Mouse (Mus musculus) embryonic facial prominence, embryonic 13.5 days (tissue): ENCODE measurements around the gene Fars2. TPM values are rescaled to one million over a fixed set of nuclear protein-coding genes. Genes with fewer than 3 reads are reported as not detected.
"Not testable (repeated sequence)": the region's sequence is repeated elsewhere in the genome, so short reads cannot be mapped to it uniquely, and the experiment has no call there.

ENCODE experiments used
- ATAC-seq: fragments of 200-750 bp; cut with Nextera tagmentation; 2 replicates; pipeline ENCODE4 v1.8.0; 2017; ENCODE audit warnings: low read depth; ENCODE audit not compliant: insufficient number of reproducible peaks, insufficient read depth, low FRiP score, low TSS enrichment
- H3K27ac ChIP-seq: fragments of 300-500 bp; sonication (generic); 2 replicates; pipeline ENCODE4 v1.5.1; 2015; ENCODE audit warnings: moderate library complexity, mild to moderate bottlenecking, inconsistent platforms
- H3K27me3 ChIP-seq: fragments of 300-500 bp; sonication (generic); 2 replicates; pipeline ENCODE4 v1.6.1; 2015; ENCODE audit warnings: mild to moderate bottlenecking, inconsistent platforms
- H3K36me3 ChIP-seq: fragments of 300-500 bp; sonication (generic); 2 replicates; pipeline ENCODE4 v1.6.1; 2015; ENCODE audit warnings: mild to moderate bottlenecking, inconsistent platforms
- H3K4me1 ChIP-seq: fragments of 300-500 bp; sonication (generic); 2 replicates; pipeline ENCODE4 v1.6.1; 2015; ENCODE audit warnings: inconsistent platforms
- H3K4me2 ChIP-seq: fragments of 300-500 bp; sonication (generic); 2 replicates; pipeline ENCODE4 v1.6.1; 2015; ENCODE audit warnings: moderate library complexity, mild to moderate bottlenecking, inconsistent platforms
- H3K4me3 ChIP-seq: fragments of 300-500 bp; sonication (generic); 2 replicates; pipeline ENCODE4 v1.5.1; 2015; ENCODE audit warnings: mild to moderate bottlenecking, inconsistent platforms
- H3K9ac ChIP-seq: fragments of 300-500 bp; sonication (generic); 2 replicates; pipeline ENCODE4 v1.6.1; 2015; ENCODE audit warnings: mild to moderate bottlenecking, inconsistent platforms
- H3K9me3 ChIP-seq: fragments of 300-500 bp; sonication (generic); 2 replicates; pipeline ENCODE4 v1.6.1; 2016; ENCODE audit warnings: inconsistent platforms
- WGBS: fragments of 180-500 bp; shearing (Covaris S2); methylation state at CpG from one replicate; pipeline ENCODE4 v1.1.7; 2015; ENCODE audit warnings: mixed read lengths; 5-methylcytosine and 5-hydroxymethylcytosine counted together
- polyA plus RNA-seq: library from polyadenylated mRNA; unstranded; fragments of >200 nt; fragmentation: Nextera tagmentation; extraction: Ambion mirVana; gene quantifications from 2 replicates; pipeline ENCODE4 v1.2.1, GENCODE M21; 2015

The Fars2 gene
- polyA plus RNA-seq, 1 experiment from 2014 or later, result 34.6 TPM

DNA sequence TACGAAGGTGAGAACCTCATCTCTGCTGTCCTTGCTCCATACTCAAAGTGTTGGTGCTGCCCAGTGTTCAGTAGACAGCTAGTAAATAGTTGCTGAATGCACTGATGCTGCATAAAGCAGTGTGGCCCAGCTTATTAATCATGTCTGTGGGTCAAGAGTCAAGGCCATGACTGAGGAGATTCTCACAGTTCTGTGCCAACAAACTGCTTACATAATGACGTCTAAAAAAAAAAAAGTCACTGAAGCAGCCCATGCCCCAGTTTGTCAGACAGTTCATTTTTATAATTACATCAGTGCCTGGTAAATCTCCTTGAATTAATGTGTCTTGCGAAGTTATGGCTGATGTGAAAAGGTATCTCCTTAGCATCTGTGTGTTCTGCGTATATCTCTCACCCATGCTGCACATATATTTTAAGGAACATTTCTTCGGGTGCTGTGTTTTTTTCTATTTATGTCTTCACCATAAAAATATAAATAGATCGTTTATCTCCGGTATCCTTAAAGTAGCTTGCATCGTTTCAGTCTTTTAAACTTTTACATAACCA is 314.8 kb downstream of the Fars2 start:
- no peak for ATAC-seq
- WGBS, result 90% methylated on average over 8 of the region's 8 CpGs
- Histone ChIP-seq H3K36me3 (no peaks in the 10 kb centered on the region), H3K4me1 (no peaks in the 10 kb centered on the region), H3K4me2 (no peak overlapping the region), H3K9me3 (no peaks in the 10 kb centered on the region), H3K9ac (no peak overlapping the region), H3K27me3 (no peaks in the 10 kb centered on the region), H3K27ac (no peak overlapping the region), H3K4me3 (no peak overlapping the region)

DNA sequence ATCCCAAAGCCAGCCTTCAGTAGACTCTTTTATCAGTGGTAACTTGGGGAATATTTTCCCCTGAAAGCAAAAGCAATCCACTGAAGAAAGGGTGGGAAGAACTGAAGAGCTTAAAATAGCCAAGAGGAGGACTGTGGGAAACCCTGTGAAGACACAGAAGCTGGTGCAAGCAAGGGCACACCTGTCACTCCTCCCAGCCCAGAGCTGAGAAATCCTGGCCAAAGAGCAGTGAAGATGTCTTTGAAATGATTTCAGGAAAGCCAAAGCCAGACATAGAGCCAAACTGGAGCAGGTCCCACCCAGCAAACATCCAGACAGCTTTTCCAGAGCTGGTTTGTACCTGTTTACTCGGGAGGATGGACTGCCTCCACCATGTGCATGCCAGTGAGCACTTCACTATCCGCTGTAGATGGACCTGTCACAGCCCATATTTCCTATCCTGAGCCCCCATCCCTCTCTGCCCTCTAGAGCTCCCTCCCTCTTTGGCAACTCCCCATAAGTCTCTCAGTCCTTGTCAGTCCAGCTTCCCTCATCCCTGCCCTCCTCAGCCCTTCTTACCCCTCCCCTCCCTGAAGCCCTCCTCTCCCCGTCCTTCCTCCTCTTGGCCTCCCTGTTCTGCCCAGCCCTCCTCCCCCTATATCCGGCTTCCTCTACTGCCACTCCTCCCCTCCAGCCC is 327.7 kb downstream of the Fars2 start:
- Histone ChIP-seq H3K9ac (no peak overlapping the region), H3K27ac (no peak overlapping the region), H3K4me2 (no peak overlapping the region), H3K4me3 (no peak overlapping the region), H3K36me3 (no peaks in the 10 kb centered on the region), H3K27me3 (no peaks in the 10 kb centered on the region), H3K9me3 (no peaks in the 10 kb centered on the region), H3K4me1 (peaks cover 10% of the 10 kb centered on the region; the same call in 1 of the 2 replicates)
- ATAC-seq, result no peak
- WGBS, result 55% methylated on average over 4 of the region's 4 CpGs

DNA sequence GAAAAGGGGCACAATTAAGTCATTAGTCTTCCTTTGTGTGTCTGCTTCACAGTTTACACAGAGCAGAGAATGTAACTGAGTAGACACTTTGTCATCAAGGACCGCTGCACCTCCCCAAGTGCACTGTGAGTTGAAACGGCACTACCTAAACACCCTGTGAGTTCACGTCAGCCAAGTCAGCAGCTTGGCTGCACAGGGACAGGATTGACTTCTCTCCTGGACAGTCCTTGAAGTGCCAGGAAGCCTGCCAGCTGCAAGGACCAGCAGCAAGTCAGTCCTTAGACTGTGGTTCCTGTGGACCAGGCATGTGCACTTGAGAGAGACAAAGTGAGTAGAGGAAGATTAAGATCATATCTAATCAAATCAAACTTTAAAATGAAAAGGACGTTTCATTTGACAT is 330.7 kb downstream of the Fars2 start:
- Histone ChIP-seq H3K4me1 (peaks cover 10% of the 10 kb centered on the region; the same call in 1 of the 2 replicates), H3K27me3 (no peaks in the 10 kb centered on the region), H3K9me3 (no peaks in the 10 kb centered on the region), H3K9ac (no peak overlapping the region), H3K36me3 (no peaks in the 10 kb centered on the region), H3K4me3 (no peak overlapping the region), H3K27ac (no peak overlapping the region), H3K4me2 (no peak overlapping the region)
- WGBS, result 67% methylated on average over 4 of the region's 4 CpGs
- ATAC-seq, result no peak

DNA sequence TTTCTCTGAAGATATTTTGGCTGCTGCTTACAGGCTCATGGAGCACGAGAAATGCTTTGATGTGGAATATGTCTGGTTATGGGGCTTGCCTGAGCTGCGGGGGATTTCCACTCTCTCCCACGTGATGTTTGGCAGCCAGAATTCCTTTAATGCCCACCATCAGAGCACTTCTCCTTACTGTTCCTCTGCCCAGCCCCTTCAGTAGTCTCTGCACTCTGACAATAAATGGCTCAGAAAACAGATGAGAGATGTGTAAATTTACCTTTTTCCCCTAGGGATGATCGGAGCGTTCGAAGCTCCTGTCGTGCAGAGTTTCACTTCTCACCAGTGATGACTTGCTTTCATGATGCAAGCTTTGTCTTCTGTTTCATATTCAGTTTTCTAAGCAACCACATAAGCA is 331.4 kb downstream of the Fars2 start:
- Histone ChIP-seq H3K9me3 (no peaks in the 10 kb centered on the region), H3K4me1 (peaks cover 10% of the 10 kb centered on the region; the same call in 1 of the 2 replicates)
- 52% methylated on average over 7 of the region's 7 CpGs for WGBS

DNA sequence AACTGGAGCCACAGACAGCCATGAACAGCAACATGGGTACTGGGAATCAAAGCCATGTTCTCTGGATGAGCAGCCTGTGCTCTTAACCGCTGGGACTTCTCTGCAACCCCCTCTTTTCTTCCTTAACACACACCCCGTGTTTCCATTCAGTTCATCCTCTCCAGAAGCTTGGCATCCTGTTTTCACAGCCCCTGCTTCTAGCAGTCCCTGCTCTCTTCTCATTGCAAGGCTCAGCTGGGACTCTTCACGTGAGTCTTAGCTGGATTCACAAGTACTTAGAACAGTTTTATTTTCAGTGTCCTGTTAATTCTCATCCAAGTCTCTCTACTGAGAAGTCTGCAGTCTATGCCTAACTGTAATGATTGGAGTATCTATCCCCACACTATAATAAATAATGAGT is 334.2 kb downstream of the Fars2 start:
- Histone ChIP-seq H3K9me3 (no peaks in the 10 kb centered on the region), H3K27me3 (no peaks in the 10 kb centered on the region), H3K36me3 (no peaks in the 10 kb centered on the region), H3K4me2 (no peak overlapping the region), H3K27ac (no peak overlapping the region), H3K4me3 (no peak overlapping the region), H3K9ac (no peak overlapping the region), H3K4me1 (peaks cover 8% of the 10 kb centered on the region; the same call in 1 of the 2 replicates)
- ATAC-seq, result no peak
- 77% methylated on average over 3 of the region's 3 CpGs for WGBS

More for the DNA sequence above, 331.4 kb downstream of the Fars2 start:
- Histone ChIP-seq H3K4me2 (no peak overlapping the region), H3K27ac (no peak overlapping the region), H3K4me3 (no peak overlapping the region), H3K36me3 (no peaks in the 10 kb centered on the region), H3K9ac (no peak overlapping the region), H3K27me3 (no peaks in the 10 kb centered on the region)
- ATAC-seq, result no peak

DNA sequence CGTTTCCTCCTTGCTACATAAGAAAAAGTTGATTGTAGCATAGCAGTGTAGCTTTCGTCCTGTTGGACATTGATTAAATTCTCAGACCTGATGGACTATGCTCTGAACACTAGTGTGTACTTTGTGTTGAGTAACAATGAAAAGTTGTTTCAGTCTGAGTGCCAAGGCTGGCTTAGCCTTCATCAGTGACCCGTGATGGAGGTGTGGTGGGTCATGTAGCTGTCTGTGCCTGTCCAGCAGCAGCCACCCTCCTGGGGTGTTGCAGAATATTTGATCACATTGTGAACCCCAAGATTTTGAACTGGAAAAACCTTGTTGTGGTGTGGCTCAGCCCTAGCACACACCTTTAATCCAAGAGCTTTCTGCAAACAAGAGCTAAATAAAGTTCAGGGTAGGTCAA is 343.3 kb downstream of the Fars2 start:
- no peak for ATAC-seq
- WGBS, result 43% methylated on average over 3 of the region's 3 CpGs

DNA sequence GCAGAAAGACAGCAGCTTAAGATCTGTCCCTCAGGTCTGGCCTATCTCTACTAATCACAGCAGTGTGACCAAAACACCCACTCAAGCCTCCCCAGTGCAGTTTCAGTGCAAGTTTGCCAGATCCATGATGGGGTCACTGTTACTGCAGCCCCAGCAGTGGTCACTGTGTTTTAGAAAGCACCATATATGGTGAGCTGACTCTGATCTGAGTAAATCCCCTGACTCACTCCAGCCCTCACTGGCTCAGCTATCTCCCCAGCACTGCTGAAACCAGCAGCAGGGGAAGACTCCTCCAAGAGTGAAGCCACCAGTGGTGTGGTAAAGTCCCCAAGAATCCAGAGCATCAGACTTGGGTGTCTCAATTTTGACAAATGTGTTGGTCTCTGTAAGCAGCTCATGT is 346.5 kb downstream of the Fars2 start:
- no peaks in the 10 kb centered on the region for H3K36me3 ChIP-seq
- H3K4me1 ChIP-seq, result peaks cover 12% of the 10 kb centered on the region; the same call in 1 of the 2 replicates
- no peaks in the 10 kb centered on the region for H3K27me3 ChIP-seq
- no peak for ATAC-seq
- no peak overlapping the region for H3K9ac ChIP-seq
- no peak overlapping the region for H3K4me2 ChIP-seq
- no peaks in the 10 kb centered on the region for H3K9me3 ChIP-seq
- H3K27ac ChIP-seq, result no peak overlapping the region
- H3K4me3 ChIP-seq, result no peak overlapping the region

More for the DNA sequence above, 343.3 kb downstream of the Fars2 start:
- Histone ChIP-seq H3K4me3 (no peak overlapping the region), H3K9me3 (no peaks in the 10 kb centered on the region), H3K36me3 (no peaks in the 10 kb centered on the region), H3K4me2 (no peak overlapping the region), H3K4me1 (peaks cover 12% of the 10 kb centered on the region; the same call in 1 of the 2 replicates), H3K9ac (no peak overlapping the region), H3K27ac (no peak overlapping the region), H3K27me3 (no peaks in the 10 kb centered on the region)

DNA sequence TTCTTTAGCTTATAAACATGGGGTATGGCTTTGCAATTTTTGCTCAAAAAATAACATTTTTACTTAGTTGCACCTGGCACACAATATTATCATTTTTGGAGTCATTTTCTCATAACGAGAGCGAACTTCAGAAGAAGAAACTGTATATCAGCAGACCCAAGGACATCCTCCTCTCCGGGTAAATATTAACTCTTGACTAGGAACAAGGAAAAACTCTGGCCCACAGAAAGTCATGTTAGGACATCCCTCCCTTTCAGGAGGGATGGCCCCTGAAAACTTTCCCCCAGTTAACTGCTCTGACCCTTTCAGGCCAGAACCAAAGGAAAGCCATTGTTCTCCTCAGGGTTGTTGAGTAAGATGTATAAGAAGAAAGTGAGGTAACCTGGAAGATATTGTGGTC is 348.9 kb downstream of the Fars2 start:
- H3K36me3 ChIP-seq, H3K9me3 ChIP-seq, H3K4me1 ChIP-seq, H3K27me3 ChIP-seq, ATAC-seq, H3K4me2 ChIP-seq, H3K4me3 ChIP-seq, H3K9ac ChIP-seq, H3K27ac ChIP-seq: not testable (repeated sequence)
- 91% methylated on average over 3 of the region's 3 CpGs for WGBS

DNA sequence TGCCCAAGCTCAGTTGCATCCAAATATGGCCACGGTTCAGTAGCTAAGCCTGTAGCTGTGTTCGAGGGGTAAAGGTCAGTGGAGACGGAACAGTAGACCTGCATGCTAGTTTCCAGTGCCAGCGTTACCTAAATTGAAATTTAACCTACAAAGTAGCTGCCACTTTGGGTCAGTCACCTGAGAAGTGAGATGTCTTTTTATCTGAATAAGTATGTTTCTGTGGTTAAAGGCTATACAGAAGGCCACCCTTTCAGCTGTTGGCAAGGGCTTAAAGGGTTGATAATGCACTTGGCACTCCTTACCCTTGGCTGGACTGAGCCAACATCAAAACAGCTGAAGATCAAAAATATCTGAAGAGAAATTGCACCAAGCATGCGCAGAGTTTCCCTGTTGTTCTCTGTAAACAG is 349.3 kb downstream of the Fars2 start:
- Histone ChIP-seq H3K9ac (no peak overlapping the region), H3K4me2 (no peak overlapping the region), H3K4me1 (no peaks in the 10 kb centered on the region), H3K4me3 (no peak overlapping the region), H3K27me3 (no peaks in the 10 kb centered on the region), H3K27ac (no peak overlapping the region), H3K36me3 (no peaks in the 10 kb centered on the region), H3K9me3 (no peaks in the 10 kb centered on the region)
- ATAC-seq, result no peak
- 83% methylated on average over 5 of the region's 5 CpGs for WGBS

DNA sequence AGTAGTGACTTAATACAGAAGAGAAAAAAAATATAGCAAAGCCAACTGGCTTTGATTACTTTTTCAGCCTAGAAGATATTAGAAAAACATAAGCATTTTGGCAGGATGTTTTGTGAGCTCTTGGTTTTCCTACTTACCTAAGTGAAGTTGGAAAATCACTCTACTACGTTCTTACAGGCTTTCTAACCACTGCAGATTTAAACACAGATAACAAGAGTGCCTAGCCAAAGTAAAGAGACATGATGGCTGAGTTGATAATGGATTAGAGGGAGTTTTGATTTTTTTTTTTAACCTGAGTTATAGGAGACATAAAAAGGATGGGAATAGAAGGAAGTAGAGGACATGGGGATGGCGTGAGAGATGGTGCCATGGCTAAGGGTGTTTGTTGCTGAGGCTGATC is 350.6 kb downstream of the Fars2 start:
- Histone ChIP-seq H3K4me1 (no peaks in the 10 kb centered on the region), H3K27me3 (no peaks in the 10 kb centered on the region), H3K4me2 (no peak overlapping the region), H3K36me3 (no peaks in the 10 kb centered on the region), H3K4me3 (no peak overlapping the region), H3K9me3 (no peaks in the 10 kb centered on the region), H3K9ac (no peak overlapping the region), H3K27ac (no peak overlapping the region)
- ATAC-seq, result no peak
- 51% methylated on average over 2 of the region's 2 CpGs for WGBS

DNA sequence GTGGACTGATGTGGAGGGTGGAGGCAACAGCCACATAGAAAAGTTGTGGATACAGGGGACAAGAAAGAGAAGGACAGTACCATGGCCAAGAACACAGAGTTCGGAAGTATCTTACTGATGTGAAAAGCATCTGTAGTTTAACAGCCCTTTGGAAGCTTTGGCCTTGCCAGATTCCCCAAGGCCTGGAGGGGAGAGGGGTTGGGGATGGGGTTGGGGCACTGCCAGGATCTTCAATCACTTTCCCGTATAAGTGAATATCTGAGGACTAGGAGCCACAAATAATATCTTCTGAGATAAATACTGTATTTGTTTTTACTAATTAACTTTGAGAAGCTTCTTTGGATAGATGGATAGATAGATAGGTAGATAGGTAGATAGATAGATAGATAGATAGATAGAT is 351.8 kb downstream of the Fars2 start:
- ATAC-seq, result no peak
- no peaks in the 10 kb centered on the region for H3K9me3 ChIP-seq
- no peak overlapping the region for H3K4me3 ChIP-seq
- WGBS, result 80% methylated on average over 2 of the region's 2 CpGs
- no peaks in the 10 kb centered on the region for H3K27me3 ChIP-seq
- H3K36me3 ChIP-seq, result no peaks in the 10 kb centered on the region
- H3K27ac ChIP-seq, result no peak overlapping the region
- no peak overlapping the region for H3K9ac ChIP-seq
- no peak overlapping the region for H3K4me2 ChIP-seq
- no peaks in the 10 kb centered on the region for H3K4me1 ChIP-seq

DNA sequence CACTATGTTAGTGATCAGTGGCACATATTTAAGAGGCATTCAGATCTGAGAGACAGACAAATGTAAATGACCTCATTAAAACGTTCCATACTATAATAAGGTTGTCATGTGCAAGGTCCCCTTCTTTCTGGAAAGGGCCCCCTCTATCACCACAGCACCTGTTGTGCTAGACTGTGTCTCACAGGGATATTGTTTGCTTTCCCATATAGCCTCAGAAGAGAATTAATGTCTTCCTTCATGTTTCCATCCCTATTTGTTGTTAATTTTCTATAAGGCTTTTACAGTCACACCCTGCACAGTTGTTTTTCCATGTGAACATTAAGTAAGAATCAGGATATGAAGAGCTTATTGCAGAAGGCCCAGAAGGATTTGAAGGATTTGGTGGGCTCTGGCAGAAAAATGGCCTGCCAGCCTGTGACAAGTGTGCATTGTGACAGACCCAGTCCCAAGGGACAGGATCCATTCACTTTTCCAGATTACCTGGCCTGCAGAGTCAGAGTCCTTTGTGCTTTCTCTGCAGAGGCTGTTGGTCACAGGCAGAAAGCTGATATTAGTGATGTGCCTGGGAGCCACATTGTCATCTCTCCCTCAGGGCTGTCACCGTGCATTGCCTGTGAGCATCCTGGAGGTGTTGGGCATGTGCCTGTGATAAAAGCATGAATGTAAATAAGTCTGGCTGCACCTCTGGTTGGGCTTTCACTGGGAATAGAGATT is 352.4 kb downstream of the Fars2 start:
- Histone ChIP-seq H3K9me3 (no peaks in the 10 kb centered on the region), H3K4me3 (no peak overlapping the region), H3K36me3 (no peaks in the 10 kb centered on the region), H3K4me2 (no peak overlapping the region), H3K4me1 (no peaks in the 10 kb centered on the region), H3K9ac (no peak overlapping the region), H3K27me3 (no peaks in the 10 kb centered on the region), H3K27ac (no peak overlapping the region)
- ATAC-seq, result no peak
- WGBS, result 78% methylated on average over 2 of the region's 2 CpGs
